Mouse (Mus musculus) frontal cortex, postnatal 36 days (tissue): ENCODE measurements around the gene Apobec1.
"Not testable (repeated sequence)": the region's sequence is repeated elsewhere in the genome, so short reads cannot be mapped to it uniquely, and the experiment has no call there.

Experiments
- DNase-seq, 2 experiments: peaks; one replicate each; pipeline ENCODE4 v3.0.0; 2022; ENCODE audit warnings: low spot score in 2 of 2

Apobec1 gene

DNA sequence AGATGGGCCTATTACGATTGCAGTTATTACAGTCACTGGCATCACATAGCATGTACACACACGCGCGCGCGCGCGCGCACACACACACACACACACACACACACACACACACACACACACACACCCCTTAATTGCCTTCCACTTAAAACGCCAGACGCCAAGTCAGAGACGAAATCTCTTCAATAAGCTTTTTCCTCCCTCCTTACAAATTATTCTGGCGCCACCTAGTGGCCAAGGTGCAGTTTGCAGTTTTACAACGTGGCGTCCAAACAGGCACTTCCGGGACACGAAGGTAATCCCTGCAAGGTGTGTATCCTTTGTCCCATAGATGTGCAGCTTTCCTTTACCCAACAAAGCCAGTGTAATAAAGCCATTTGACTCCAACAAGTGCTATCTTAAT, 41.8 kb downstream of the Apobec1 start:
- DNase-seq = peak; percentile 63 to 72

DNA sequence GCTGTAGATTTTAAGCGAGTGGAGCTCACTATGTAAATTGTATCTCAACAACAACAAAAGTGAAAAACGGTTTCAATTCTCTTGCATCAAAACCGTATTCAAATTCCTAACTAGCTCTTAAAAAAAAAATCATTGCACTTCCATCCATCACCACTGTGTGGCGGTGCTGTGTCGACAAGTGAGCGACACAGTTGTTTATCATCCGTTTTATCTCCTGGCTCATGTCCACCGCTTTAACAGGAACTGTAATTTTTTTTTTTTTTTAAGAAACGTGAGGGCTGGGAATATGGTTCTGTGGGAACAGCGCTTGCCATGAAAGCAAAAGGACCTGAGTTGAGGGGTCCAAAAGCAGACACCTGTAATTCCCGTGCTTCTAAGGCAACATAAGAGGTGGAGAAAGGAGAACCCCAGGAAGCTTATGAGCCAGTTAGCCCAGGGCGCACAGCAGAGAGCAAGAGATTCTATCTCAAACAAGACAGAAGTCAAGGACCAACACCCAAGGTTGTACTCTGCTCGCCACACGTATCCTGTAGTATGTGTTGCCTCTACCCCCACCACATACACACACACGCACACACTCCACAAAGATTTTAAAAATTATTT, 45.2 kb downstream of the Apobec1 start:
- DNase-seq = peak; percentile 65 to 87

DNA sequence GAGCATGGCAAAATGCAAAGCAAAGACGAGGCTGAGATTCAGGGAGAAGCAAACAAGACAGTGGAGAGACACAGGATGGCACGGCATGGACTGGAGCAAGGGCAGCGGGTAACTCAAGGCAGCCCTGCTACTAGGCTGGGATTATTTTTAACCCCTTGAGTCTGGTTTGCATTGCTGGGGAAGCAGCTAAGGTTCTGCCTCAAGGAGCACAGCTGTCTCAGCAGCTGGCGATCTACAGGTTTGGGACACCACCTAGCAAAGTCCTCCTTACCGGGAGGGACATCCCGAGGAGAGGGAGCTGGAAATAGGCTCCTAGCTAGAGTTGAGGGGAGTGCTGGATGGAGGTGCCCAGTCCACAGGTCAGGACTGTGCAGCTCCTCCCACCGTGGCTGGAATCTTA, 47.0 kb downstream of the Apobec1 start:
- DNase-seq = no peak

DNA sequence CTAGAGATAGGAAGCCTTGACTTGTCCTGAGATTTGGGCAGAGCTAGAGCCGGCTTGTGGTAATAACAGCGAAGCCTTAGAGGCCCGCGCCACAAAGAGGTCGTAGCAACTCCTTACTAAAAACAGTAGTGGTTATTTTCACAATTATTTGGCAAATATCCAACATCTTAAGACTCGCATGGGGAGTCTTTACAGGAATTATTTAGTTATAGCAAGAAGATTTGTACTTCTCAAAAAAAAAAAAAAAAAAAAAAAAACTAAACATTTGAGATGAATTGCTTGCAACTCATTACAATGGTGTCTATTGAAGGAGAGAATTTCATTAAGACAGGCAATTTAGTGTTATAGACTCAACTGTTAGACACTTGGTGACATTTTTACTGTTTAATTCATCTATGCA, 48.1 kb downstream of the Apobec1 start:
- no peak for DNase-seq

DNA sequence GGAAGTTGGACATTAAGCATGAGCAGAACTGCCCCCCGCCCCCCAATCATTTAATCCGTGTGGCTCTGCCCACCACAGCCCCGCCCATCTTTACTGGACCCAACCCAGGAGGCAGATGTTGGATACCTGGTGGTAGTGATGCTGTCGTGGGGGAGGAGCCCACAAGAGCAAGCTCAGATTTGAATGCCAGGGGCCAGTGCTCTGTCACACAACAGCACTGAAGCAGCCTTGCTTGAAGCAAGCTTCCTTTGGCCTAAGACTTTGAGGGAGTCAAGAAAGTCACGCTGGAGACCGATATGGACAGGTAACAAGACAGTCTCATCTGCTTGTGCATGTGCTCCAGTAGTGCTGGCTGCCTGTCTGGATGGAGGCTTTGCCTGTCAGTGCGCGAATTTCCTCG, 48.6 kb downstream of the Apobec1 start, which contains the start of gene Aicda:
TSS of gene Aicda (plus strand) at position 196 of the 400 bp plus-strand sequence.
- no peak for DNase-seq

DNA sequence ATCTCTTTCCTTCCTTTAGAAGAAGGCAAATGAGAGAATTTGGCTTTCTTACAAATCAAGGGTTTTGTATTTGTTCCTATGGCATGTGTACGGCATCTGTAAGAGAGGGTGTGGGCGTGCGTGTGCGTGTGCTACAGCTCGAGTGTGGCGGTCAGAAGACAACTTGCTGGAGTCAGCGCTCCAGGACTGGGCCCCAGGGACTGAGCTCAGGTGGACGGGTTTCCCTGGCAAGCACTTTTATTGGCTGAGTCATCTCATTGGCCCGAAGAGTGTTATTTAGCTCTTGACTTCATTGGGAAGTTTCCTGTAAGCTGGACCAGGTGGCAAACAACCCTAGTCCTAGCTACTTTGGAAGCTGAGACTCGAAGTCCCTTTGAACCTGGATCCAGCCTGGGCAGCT, 56.3 kb downstream of the Apobec1 start:
- DNase-seq = no peak

DNA sequence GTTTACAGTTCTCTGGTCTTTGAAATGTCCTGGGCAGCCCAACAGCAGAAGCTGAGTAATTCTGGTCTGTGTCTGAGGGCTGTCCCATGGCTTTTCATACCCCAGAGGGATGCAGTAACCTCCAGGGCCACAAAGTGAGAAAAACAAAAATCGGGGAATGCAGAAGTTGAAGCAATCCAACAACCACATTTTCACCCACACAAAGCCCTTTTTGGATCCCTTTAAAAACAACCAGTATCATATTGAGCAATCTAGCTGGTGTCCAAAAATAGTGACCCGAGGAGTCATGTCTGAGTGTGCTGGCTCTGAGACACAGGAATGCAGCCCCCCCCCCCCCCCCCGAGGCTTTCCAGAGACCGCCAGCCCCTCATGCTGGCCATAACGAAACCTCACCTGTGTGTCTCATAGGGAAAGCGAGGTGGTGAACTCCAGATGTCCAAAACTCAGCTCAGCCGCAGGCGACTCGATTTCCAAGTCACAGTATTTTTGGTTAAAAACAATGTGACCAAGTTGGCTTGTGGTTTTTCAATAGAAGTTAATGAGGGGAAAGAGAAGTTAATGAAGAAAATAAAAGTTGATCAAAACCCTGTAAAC, 56.9 kb downstream of the Apobec1 start:
- no peak for DNase-seq

DNA sequence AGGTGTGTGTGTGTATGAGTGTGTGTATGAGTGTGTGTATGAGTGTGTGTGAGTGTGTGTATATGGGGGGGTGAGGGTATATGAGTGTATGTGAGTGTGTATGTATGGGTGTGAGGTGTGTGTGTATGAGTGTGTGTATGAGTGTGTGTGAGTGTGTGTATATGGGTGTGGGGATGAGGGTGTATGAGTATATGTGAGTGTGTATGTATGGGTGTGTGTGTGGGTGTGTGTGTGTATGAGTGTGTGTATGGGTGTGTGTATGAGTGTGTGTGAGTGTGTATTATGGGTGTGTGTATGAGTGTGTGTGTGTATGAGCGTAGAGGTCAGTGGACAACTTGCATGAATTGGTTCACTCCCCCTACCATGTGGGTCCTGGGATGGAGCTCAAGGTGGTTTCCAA, 57.6 kb downstream of the Apobec1 start:
- no peak for DNase-seq

DNA sequence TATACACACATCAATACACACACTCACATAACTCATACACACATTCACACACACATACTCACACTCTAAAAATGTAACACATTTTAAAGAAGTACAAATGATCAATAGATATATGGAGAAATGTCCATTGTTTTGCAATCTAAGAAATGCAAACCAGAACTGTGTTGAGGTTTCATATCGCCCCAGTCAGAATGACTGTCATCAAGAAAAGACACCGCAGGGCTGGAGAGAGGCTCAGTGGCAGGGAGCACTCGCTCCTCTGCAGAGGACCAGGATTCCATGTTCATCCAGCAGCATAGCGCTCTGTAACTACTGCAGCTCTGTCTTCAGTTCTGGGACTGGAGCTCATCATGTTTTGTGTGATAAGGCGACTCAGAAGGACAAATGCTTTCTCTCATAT, 58.7 kb downstream of the Apobec1 start:
- DNase-seq = no peak

DNA sequence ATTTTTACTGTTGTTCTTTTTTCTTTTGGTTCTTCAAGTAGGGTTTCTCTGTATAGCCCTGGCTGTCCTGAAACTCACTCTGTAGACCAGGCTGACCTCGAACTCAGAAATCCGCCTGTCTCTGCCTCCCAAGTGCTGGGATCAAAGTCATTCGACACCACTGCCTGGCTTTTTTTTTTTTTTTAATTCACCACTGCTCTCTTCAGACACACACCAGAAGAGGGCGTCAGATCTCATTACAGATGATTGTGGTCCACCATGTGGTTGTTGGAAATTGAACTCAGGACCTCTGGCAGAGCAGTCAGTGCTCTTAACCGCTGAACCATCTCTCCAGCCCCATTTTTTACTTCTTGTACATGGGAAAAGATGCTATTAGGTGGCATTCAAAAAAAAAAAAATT, 59.8 kb downstream of the Apobec1 start:
- not testable (repeated sequence) for DNase-seq

DNA sequence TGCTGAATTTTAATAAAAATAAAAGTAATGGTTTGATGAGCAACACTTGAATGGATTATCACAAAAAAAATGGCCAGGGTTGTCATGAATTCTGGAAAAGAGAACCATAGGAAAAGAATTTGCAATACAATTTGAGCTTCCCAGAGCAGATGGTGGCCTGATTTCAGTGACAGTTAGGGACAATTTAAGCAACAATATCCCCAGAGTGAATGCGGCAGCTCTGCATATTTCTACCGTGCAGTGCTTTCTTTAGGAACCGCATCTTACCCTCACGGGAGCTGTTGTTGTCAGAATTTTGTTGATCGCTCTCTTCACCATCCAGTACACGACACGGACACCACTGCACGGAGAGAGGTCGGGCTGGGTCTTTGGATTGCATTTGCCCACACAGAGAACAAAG, 62.7 kb downstream of the Apobec1 start:
- DNase-seq = peak in 1 of 2 experiments; percentile 45

DNA sequence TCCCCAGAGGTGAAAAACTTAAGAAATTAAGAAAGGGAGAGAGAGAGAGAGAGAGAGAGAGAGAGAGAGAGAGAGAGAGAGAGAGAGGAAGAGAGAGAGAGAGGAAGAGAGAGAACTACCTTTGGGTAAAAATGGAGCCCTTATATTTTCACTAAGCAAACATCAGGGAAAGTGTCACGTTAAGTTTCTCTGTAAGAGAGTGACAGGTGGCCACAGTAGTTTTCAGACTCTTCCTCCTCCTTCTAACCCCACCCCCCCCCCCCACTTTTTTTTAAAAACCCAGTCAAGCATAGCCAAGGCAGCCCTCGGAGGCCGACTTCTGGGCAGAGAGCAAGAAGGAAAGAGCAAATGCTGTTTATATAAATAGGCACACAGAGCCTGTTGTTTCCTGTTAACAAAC, 68.2 kb downstream of the Apobec1 start:
- no peak for DNase-seq

DNA sequence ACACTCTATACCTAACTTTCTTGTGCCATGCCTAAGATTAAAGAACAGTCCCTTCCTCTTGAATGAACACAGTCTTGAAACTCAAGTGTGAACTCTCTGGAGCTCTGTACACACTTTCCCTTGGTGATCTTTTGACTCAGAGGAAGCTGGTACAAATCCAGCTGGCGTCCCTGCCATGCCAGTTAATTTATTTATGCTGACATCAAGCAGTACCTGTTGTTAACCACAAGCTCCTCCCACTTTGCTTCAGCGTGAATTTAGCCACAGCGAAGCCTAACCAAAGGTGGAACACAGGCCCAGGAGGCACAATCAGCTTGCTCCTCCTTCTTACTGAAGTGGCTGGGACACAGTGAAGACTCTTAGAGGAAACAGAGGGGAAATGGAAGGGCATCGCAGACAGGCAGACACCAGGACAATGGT, 69.4 kb downstream of the Apobec1 start:
- DNase-seq = no peak

DNA sequence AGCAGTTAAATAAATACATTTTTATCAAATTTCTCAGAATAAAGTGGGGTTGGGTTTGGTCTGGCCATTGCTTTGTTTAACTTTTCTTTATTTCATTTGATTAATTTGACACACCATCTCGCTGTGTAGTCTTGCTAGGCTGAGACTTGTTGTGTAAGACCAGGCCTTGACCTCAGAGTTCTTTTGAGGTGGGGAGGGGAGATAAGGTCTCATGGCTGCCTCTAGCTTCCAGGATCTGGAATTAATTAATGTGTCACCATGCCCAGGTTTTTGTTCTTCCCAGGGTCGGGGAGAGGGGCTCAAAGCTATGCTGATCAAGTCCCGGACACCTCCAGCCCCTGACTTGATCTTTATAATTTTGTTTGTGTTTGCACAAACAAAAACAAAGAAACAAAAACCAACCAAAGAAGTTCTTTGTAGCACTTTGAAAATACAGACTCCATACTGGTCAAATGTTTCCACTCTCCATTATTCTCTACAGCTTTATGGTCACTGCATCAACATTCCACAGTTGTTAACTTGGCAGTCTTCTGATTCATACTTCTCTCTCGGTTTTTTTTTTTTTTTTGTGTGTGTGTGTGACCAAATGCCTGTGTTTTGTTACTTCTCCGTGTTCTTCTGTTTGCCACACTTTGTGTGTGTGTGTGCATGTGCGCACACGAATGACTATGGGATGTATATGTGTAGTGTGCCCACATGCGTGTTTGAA, 70.6 kb downstream of the Apobec1 start:
- DNase-seq = no peak

DNA sequence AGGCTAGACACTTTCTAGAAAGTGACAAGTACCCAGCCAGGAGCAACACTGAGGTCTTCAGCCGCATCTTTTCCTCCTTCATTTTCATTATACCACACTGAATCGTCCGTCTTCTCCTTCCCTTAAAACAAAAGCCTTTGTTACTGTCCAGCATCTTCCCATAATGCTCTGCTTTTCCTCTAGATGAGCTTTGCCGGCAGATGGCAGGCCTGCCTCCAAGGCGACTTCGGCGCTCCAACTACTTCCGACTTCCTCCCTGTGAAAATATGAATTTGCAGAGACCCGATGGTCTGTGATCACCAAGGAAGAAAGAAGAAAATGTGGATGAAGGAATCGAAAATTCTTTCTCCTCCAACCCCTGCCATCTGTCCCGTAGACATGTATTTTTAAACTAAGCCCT, 74.1 kb downstream of the Apobec1 start:
- DNase-seq = peak in 1 of 2 experiments; percentile 13
